Mouse (Mus musculus) midbrain, embryonic 15.5 days (tissue): Measurements from ENCODE around the gene 4930470P17Rik. TPM values are rescaled to one million over a fixed set of nuclear protein-coding genes. Genes with fewer than 3 reads are reported as not detected.
"Not testable (repeated sequence)": the region's sequence is repeated elsewhere in the genome, so short reads cannot be mapped to it uniquely, and the experiment has no call there.

Source experiments
- ATAC-seq: fragments of 200-750 bp; cut with Nextera tagmentation; replicated peaks from 2 replicates; pipeline ENCODE4 v1.8.0; 2017; ENCODE audit warnings: moderate TSS enrichment
- H3K27ac ChIP-seq: fragments of 300-500 bp; sonication (generic); 2 replicates; pipeline ENCODE4 v1.5.1; 2015; ENCODE audit warnings: mild to moderate bottlenecking, inconsistent platforms
- H3K27me3 ChIP-seq: fragments of 300-500 bp; sonication (generic); replicated peaks from 2 replicates; pipeline ENCODE4 v1.6.1; 2015; ENCODE audit warnings: inconsistent platforms
- H3K36me3 ChIP-seq: fragments of 300-500 bp; sonication (generic); replicated peaks from 2 replicates; pipeline ENCODE4 v1.6.1; 2015; ENCODE audit warnings: inconsistent platforms
- H3K4me1 ChIP-seq: fragments of 300-500 bp; sonication (generic); 2 replicates; pipeline ENCODE4 v1.6.1; 2015; ENCODE audit warnings: inconsistent platforms
- H3K4me2 ChIP-seq: fragments of 300-500 bp; sonication (generic); 2 replicates; pipeline ENCODE4 v1.6.1; 2015; ENCODE audit warnings: inconsistent platforms, mild to moderate bottlenecking, moderate library complexity
- H3K4me3 ChIP-seq: fragments of 300-500 bp; sonication (generic); 2 replicates; pipeline ENCODE4 v1.5.1; 2015; ENCODE audit warnings: mild to moderate bottlenecking, inconsistent platforms
- H3K9ac ChIP-seq: fragments of 300-500 bp; sonication (generic); 2 replicates; pipeline ENCODE4 v1.6.1; 2015; ENCODE audit warnings: mild to moderate bottlenecking, inconsistent platforms
- H3K9me3 ChIP-seq: fragments of 300-500 bp; sonication (generic); 2 replicates; pipeline ENCODE4 v1.6.1; 2016; ENCODE audit warnings: inconsistent platforms
- WGBS: fragments of 180-500 bp; shearing (Covaris S2); methylation state at CpG from one replicate; pipeline ENCODE4 v1.1.7; 2015; ENCODE audit warnings: mixed read lengths; 5-methylcytosine and 5-hydroxymethylcytosine counted together
- polyA plus RNA-seq: library from polyadenylated mRNA; unstranded; fragments of >200 nt; fragmentation: Nextera tagmentation; extraction: Ambion mirVana; gene quantifications from 2 replicates; pipeline ENCODE4 v1.2.1, GENCODE M21; 2015

The 4930470P17Rik gene
- polyA plus RNA-seq, 1 experiment from 2014 or later = not detected

DNA sequence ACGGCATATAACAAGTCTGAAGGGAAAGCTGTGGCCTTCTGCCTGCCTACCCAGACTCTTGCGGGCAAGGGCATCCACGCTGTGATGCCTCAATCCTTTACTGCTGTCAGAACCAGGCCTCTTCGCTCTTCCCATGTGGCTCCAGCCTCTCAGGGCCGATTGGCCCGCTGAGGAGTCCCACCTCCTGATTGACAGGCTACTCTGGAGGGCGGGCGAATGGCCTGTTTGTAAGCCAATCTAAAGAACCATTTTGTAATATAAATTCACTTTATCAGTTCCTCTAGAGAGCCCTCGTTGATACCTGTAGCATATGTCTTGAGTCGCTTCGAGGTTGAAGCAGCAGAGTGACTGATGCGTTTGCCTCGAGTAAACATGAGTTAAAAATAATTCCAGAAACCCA is 21.2 kb upstream of the 4930470P17Rik start:
- no peak overlapping the region for H3K9ac ChIP-seq
- 90% methylated on average over 13 of the region's 13 CpGs for WGBS
- 0 out of 2 replicates have a peak, but pooled peaks cover 5% of the 10 kb centered on the region for H3K4me1 ChIP-seq
- no peak overlapping the region for H3K4me3 ChIP-seq
- H3K27ac ChIP-seq = no peak overlapping the region
- H3K36me3 ChIP-seq = no peaks in the 10 kb centered on the region
- H3K9me3 ChIP-seq = no peaks in the 10 kb centered on the region
- H3K4me2 ChIP-seq = no peak overlapping the region
- no peaks in the 10 kb centered on the region for H3K27me3 ChIP-seq
- no peak for ATAC-seq

DNA sequence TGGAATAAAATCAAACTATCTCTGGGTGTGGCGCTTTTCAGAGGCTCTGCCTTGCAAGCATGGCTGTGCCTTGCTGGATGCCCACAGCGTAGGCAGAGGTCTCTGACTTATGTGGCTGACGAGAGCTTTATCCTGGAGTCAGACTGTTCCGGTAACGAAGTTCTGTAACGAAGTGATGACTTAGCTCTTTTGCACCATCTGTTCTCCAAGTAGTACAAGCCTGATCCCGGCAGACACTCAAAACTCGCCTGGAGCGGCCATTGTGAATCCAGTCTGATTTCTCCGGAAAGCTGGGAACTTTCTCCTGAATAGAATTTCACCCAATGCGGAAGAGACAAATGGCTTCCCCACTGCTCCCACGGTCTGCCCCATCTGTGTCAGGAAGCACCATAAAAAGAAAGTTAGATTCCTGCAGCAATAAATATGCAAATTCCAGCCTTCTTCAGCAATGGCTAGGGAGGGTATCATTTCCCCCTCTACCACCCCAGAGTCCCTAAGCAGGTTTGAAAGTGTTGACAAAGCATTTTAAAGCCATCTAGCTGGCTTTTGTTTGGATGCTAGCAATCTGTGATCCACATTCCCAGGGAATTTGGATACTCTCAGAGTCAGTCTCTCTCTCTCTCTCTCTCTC is 17.2 kb upstream of the 4930470P17Rik start:
- Histone ChIP-seq H3K4me1 (0 out of 2 replicates have a peak, but pooled peaks cover 5% of the 10 kb centered on the region), H3K27me3 (no peaks in the 10 kb centered on the region), H3K9ac (no peak overlapping the region), H3K4me3 (no peak overlapping the region), H3K9me3 (no peaks in the 10 kb centered on the region), H3K36me3 (no peaks in the 10 kb centered on the region), H3K4me2 (no peak overlapping the region), H3K27ac (no peak overlapping the region)
- 64% methylated on average over 12 of the region's 12 CpGs for WGBS
- ATAC-seq = no peak

DNA sequence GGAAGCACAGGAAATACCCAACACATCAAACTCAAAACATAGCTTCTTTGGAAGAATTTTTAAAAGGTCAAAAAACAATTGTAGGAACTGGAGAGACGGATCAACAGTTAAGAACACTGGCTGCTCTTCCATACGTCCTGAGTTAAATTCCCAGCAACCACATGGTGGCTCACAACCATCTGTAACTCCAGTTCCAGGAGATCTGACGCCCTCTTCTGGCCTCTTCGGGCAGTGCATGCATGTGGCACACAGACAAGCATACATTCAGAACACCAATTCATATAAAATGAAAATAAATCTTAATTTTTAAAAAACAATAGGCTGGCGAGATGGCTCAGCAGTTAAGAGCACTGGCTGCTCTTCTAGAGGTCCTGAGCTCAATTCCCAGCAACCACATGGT is 10.0 kb upstream of the 4930470P17Rik start:
- ATAC-seq, H3K27me3 ChIP-seq, H3K4me3 ChIP-seq, H3K27ac ChIP-seq, H3K4me1 ChIP-seq, H3K4me2 ChIP-seq, H3K9ac ChIP-seq, H3K36me3 ChIP-seq, H3K9me3 ChIP-seq: not testable (repeated sequence)
- 82% methylated on average over 5 of the region's 5 CpGs for WGBS

DNA sequence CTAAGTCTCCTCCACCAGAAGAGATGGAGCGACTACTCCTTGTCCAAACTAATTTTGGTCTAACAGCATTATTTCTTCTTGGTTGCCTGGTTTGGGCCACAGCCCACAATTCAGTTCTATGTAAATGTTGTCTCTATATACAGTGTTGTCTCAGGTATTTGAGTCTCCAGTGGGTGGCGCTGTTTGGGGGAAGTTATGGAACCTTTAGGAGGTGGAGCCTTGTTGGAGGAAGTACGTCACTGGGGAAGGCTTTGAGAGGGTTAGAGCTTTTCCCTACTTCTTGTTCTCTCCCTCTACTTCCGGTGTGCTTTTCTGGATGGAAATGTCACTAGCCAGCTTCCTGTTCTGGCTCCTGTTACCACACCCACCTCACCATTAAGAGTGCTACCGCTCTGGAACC is 646 bp downstream of the 4930470P17Rik start:
- Histone ChIP-seq H3K27me3 (no peaks in the 10 kb centered on the region), H3K4me2 (no peak overlapping the region), H3K9ac (no peak overlapping the region), H3K4me3 (no peak overlapping the region), H3K4me1 (no peaks in the 10 kb centered on the region), H3K9me3 (no peaks in the 10 kb centered on the region), H3K27ac (no peak overlapping the region), H3K36me3 (no peaks in the 10 kb centered on the region)
- ATAC-seq = no peak
- WGBS = 83% methylated on average over 5 of the region's 5 CpGs

DNA sequence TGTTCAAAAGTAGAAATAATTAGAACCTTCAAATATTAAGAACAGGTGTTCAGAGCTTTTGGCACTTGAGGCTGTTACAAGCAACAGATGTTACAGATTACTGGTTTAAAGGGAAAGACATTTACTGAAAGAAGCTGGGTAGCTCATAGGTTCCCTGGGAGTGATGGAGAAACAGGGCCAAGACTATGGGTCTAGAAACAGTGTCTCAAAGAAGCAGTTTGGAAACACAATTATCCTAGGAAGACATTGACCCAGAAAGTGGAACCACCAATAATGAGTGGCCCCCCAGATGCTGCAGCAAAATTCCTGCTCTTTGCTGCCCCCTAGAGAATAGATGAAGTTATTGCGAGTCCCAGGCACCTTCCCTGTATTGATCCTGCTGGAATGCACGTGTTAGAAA is 4.2 kb downstream of the 4930470P17Rik start:
- Histone ChIP-seq H3K4me3 (no peak overlapping the region), H3K9ac (no peak overlapping the region), H3K4me1 (no peaks in the 10 kb centered on the region), H3K9me3 (no peaks in the 10 kb centered on the region), H3K27me3 (no peaks in the 10 kb centered on the region), H3K36me3 (no peaks in the 10 kb centered on the region), H3K27ac (no peak overlapping the region), H3K4me2 (no peak overlapping the region)
- no peak for ATAC-seq
- 8% methylated on average over 2 of the region's 2 CpGs for WGBS

DNA sequence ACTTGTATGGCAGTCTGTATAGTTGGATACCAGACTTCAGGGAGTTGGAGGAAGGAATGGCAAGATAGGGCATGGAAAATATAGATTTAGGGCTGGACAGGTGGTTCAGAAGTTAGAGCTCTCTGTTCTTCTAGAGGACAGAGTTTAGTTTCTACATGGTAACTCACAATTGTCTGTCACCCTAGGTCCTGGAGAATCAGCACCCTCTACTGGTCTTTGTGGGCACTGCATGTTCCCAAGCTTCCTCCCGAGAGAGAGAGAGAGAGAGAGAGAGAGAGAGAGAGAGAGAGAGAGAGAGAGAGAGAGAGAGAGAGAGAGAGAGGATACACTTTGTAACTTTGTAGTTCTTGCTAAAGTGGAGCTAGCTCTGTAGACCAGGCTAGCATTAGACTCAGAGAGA is 5.1 kb downstream of the 4930470P17Rik start:
- no peaks in the 10 kb centered on the region for H3K36me3 ChIP-seq
- no peaks in the 10 kb centered on the region for H3K9me3 ChIP-seq
- H3K27ac ChIP-seq = no peak overlapping the region
- no peak for ATAC-seq
- H3K4me1 ChIP-seq = no peaks in the 10 kb centered on the region
- H3K4me2 ChIP-seq = no peak overlapping the region
- no peak overlapping the region for H3K4me3 ChIP-seq
- H3K27me3 ChIP-seq = no peaks in the 10 kb centered on the region
- H3K9ac ChIP-seq = no peak overlapping the region
- 0% methylated on average over 1 of the region's 1 CpGs for WGBS

DNA sequence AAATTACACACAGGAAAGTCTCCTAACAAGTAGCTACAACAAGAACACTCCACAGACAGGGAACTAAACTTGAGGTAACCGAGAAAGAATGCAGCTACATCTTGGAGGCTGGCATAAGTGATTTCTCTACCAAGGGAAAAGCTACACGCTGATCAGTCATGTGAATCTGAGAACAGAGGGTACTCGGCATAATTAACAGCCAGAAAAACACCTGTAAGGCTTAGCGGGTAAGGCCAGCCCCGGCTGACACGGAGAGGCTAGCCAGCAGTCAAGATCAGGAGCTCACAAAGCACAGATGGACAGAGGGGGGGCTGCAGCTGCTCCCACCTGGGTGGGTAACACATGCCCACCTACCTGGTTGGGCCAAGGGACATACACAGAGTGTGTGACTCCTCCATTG is 9.7 kb downstream of the 4930470P17Rik start:
- Histone ChIP-seq H3K4me3 (no peak overlapping the region), H3K4me2 (no peak overlapping the region), H3K36me3 (no peaks in the 10 kb centered on the region), H3K4me1 (no peaks in the 10 kb centered on the region; the same call in 1 of the 2 replicates), H3K9ac (no peak overlapping the region), H3K27me3 (no peaks in the 10 kb centered on the region), H3K9me3 (no peaks in the 10 kb centered on the region), H3K27ac (no peak overlapping the region)
- WGBS = 79% methylated on average over 6 of the region's 6 CpGs
- ATAC-seq = no peak

DNA sequence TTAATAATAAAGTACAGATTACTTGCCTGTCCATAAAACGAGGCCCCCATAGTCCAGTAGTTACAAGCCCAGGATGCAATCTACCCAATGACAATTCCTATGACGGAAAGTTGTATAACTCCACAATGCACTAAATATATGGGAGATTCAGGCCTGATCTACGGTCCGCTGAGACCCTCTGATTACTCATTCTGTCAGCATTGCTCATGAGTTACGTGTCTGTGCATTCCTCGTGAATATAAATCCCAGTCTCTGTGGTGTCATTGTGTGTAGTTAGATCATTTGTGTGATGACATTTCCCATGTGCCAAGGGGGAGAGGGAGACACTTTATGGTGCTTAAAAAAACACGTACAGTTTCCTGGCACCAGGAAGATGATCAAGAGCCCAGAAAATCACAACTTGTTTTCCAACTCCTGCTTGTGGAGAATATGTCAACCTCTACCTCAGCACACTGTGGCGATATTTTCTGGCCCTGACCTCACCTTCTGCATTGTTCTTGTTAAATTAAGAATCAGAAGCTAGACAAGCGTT is 13.4 kb downstream of the 4930470P17Rik start:
- H3K4me1 ChIP-seq = peaks cover 3% of the 10 kb centered on the region
- ATAC-seq = no peak
- H3K9ac ChIP-seq = no peak overlapping the region
- no peaks in the 10 kb centered on the region for H3K9me3 ChIP-seq
- H3K4me3 ChIP-seq = no peak overlapping the region
- H3K36me3 ChIP-seq = no peaks in the 10 kb centered on the region
- H3K4me2 ChIP-seq = no peak overlapping the region
- no peak overlapping the region for H3K27ac ChIP-seq
- H3K27me3 ChIP-seq = no peaks in the 10 kb centered on the region
- 77% methylated on average over 9 of the region's 9 CpGs for WGBS

DNA sequence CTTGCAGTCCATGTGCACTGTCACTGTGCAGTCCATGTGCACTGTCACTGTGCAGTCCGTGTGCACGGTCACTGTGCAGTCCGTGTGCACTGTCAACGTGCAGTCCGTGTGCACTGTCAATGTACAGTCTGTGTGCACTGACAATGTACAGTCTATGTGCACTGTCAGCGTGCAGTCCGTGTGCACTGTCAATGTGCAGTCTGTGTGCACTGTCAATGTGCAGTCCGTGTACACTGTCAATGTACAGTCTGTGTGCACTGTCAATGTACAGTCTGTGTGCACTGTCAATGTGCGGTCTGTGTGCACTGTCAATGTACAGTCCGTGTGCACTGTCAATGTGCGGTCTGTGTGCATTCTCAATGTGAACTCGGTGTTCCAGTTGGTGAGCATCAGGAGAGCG is 17.1 kb downstream of the 4930470P17Rik start:
- ATAC-seq = no peak
- WGBS = 94% methylated on average over 13 of the region's 13 CpGs
- no peaks in the 10 kb centered on the region for H3K36me3 ChIP-seq
- no peaks in the 10 kb centered on the region for H3K9me3 ChIP-seq
- H3K4me1 ChIP-seq = peaks cover 3% of the 10 kb centered on the region
- no peak overlapping the region for H3K9ac ChIP-seq
- H3K4me2 ChIP-seq = no peak overlapping the region
- H3K27me3 ChIP-seq = no peaks in the 10 kb centered on the region
- no peak overlapping the region for H3K4me3 ChIP-seq
- no peak overlapping the region for H3K27ac ChIP-seq

DNA sequence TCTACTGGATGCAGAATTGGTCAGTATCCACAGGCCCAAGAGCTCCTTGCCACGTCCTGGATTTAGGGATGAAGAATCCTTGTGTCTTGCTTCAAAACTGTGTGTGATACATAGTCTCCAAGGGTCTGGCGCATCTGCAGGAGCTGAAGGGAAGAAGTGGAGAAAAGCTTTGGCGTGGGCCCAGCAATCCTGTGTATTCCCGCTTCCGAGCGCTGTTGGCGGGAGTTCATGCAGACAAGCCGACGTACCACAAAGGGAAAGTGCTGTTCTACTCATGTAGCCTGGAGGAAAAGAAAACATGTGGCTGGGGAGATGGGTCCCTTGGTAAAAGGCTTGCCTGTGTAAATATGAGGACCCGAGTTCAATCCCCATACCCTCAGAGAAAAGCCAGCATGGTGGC is 22.3 kb downstream of the 4930470P17Rik start:
- Histone ChIP-seq H3K4me3 (no peak overlapping the region), H3K27ac (no peak overlapping the region), H3K36me3 (no peaks in the 10 kb centered on the region), H3K4me2 (no peak overlapping the region), H3K4me1 (no peaks in the 10 kb centered on the region), H3K9me3 (no peaks in the 10 kb centered on the region), H3K9ac (no peak overlapping the region), H3K27me3 (no peaks in the 10 kb centered on the region)
- WGBS = 83% methylated on average over 10 of the region's 10 CpGs
- ATAC-seq = no peak

DNA sequence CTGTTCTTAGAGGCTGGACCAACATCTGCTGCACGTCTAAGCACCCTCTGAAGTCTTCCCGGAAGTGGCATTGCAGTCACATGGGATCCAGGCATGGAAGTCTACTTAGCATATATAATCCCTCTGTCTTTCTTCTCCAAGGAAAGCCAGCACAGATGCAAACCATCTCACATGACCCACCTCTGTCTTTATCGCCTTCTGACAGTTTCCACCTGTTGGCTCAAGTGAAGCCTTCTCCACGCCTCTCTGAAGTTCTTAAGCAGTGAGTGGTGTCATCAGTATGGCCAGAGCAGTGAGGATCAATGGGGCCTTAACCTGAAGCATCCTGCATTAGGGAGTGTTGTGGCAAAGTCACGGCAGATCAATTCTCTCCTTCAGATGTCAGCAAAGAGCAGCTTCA is 23.2 kb downstream of the 4930470P17Rik start:
- no peak overlapping the region for H3K9ac ChIP-seq
- no peaks in the 10 kb centered on the region for H3K27me3 ChIP-seq
- H3K9me3 ChIP-seq = no peaks in the 10 kb centered on the region
- ATAC-seq = no peak
- H3K4me2 ChIP-seq = no peak overlapping the region
- 82% methylated on average over 5 of the region's 5 CpGs for WGBS
- no peak overlapping the region for H3K27ac ChIP-seq
- H3K4me1 ChIP-seq = no peaks in the 10 kb centered on the region
- H3K36me3 ChIP-seq = no peaks in the 10 kb centered on the region
- H3K4me3 ChIP-seq = no peak overlapping the region

DNA sequence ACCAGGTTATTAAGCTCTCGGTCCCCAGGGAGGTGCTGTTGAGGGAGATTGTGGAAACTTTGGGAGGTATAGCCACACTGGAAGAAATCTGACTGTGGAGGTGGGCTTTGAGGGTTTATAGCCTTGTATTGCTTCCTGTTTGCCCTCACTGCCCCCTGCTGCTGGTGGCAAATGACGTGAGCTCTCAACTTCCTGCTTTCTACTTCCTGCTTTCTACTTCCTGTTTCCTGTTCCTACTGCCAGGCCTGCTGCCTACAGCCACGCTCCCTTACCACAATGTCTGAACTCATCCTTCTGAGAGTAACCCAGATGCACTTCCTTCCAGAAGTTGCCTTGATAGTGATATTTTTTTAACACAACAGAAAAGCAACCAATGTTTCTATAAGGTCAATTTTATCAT is 24.3 kb downstream of the 4930470P17Rik start:
- no peaks in the 10 kb centered on the region for H3K36me3 ChIP-seq
- no peak overlapping the region for H3K27ac ChIP-seq
- H3K4me2 ChIP-seq = no peak overlapping the region
- no peaks in the 10 kb centered on the region for H3K9me3 ChIP-seq
- ATAC-seq = no peak
- 85% methylated on average over 3 of the region's 3 CpGs for WGBS
- no peak overlapping the region for H3K9ac ChIP-seq
- no peaks in the 10 kb centered on the region for H3K4me1 ChIP-seq
- H3K27me3 ChIP-seq = no peaks in the 10 kb centered on the region
- H3K4me3 ChIP-seq = no peak overlapping the region

DNA sequence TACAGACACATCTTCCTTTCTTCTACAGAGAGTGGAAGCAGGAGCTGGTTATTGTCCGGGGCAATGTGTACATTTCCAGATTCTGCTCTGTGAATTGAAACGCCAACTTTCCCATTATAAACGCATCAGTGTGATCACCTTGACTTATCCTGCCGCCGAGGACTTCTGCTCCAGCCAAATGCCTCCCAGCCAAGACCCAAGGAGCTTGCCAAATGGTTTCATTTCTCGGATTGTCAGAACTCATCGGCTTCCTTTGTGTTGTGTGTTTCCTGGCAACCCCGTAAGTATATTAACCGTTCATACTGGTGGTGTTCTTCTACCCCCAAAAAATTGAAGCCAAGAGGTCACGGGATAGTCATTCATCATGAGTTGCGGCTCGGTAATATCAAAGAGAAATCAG is 25.7 kb downstream of the 4930470P17Rik start:
- Histone ChIP-seq H3K4me2 (no peak overlapping the region), H3K9me3 (no peaks in the 10 kb centered on the region), H3K4me1 (no peaks in the 10 kb centered on the region), H3K4me3 (no peak overlapping the region), H3K27me3 (no peaks in the 10 kb centered on the region), H3K27ac (no peak overlapping the region), H3K9ac (no peak overlapping the region), H3K36me3 (no peaks in the 10 kb centered on the region)
- no peak for ATAC-seq
- 77% methylated on average over 12 of the region's 12 CpGs for WGBS
